Mouse (Mus musculus) thymus, adult 2 months (tissue): ENCODE results near the gene Arl11.

Experiments used
- CTCF ChIP-seq: fragments of 200-500 bp; IDR thresholded peaks from 2 replicates; pipeline ENCODE4 v1.5.1; 2012; ENCODE audit warnings: mild to moderate bottlenecking, control low read depth, low read length, moderate library complexity, borderline replicate concordance; ENCODE audit not compliant: control insufficient read depth, poor library complexity, insufficient read depth; ENCODE audit errors: extremely low read depth
- POLR2A ChIP-seq: fragments of 200-500 bp; IDR thresholded peaks from 2 replicates; pipeline ENCODE4 v1.6.1; 2012; ENCODE audit warnings: mild to moderate bottlenecking, low read length, control low read depth, moderate library complexity; ENCODE audit not compliant: control insufficient read depth, poor library complexity, insufficient read depth; ENCODE audit errors: extremely low read depth

GRCm38 (mm10) chr14:61354251-61355235 is 45.0 kb downstream of the Arl11 start:
- TF ChIP-seq POLR2A (no peak), CTCF (no peak)
